Mouse (Mus musculus) lung, embryonic 14.5 days (tissue): ENCODE measurements around the gene Nutm1. TPM values are rescaled to one million over a fixed set of nuclear protein-coding genes. Genes with fewer than 3 reads are reported as not detected.
A peak's percentile ranks its signal among the peaks of the same experiment; 100 is the strongest.

Experiments used
- ATAC-seq: fragments of 200-750 bp; cut with Nextera tagmentation; 2 replicates; pipeline ENCODE4 v1.8.0; 2017; ENCODE audit warnings: mild to moderate bottlenecking, moderate TSS enrichment, moderate library complexity; ENCODE audit not compliant: insufficient read depth
- DNase-seq: peaks from one replicate; pipeline ENCODE4 v3.0.0-alpha.2; 2015
- H3K27ac ChIP-seq: fragments of 300-500 bp; sonication (generic); 2 replicates; pipeline ENCODE4 v1.5.1; 2014; ENCODE audit warnings: low read depth, mild to moderate bottlenecking, moderate library complexity
- H3K27me3 ChIP-seq: fragments of 300-500 bp; sonication (generic); 2 replicates; pipeline ENCODE4 v1.6.1; 2014; ENCODE audit warnings: low read length, control low read depth; ENCODE audit not compliant: insufficient read depth
- H3K36me3 ChIP-seq: fragments of 300-500 bp; sonication (generic); 2 replicates; pipeline ENCODE4 v1.6.1; 2014; ENCODE audit warnings: control low read depth; ENCODE audit not compliant: insufficient read depth
- H3K4me1 ChIP-seq: fragments of 300-500 bp; sonication (generic); 2 replicates; pipeline ENCODE4 v1.6.1; 2014; ENCODE audit warnings: antibody characterized with exemption, control low read depth; ENCODE audit not compliant: insufficient read depth
- H3K4me2 ChIP-seq: fragments of 300-500 bp; sonication (generic); 2 replicates; pipeline ENCODE4 v1.6.1; 2014; ENCODE audit warnings: mild to moderate bottlenecking
- H3K4me3 ChIP-seq: fragments of 300-500 bp; sonication (generic); 2 replicates; pipeline ENCODE4 v1.5.1; 2014; ENCODE audit warnings: low read depth, low read length
- H3K9ac ChIP-seq: fragments of 300-500 bp; sonication (generic); 2 replicates; pipeline ENCODE4 v1.6.1; 2014
- H3K9me3 ChIP-seq: fragments of 300-500 bp; sonication (generic); 2 replicates; pipeline ENCODE4 v1.6.1; 2016; ENCODE audit warnings: low read depth, low read length, control low read depth
- CTCF ChIP-seq: IDR thresholded peaks from 2 replicates; pipeline ENCODE4 v1.5.1; 2016; ENCODE audit warnings: antibody characterized with exemption, low read depth
- WGBS: fragments of 180-500 bp; shearing (Covaris S2); extraction: QIAGEN DNeasy Blood & Tissue Kit; methylation state at CpG from one replicate; pipeline ENCODE4 v1.1.7; 2014; 5-methylcytosine and 5-hydroxymethylcytosine counted together
- polyA plus RNA-seq: library from polyadenylated mRNA; unstranded; fragments of >200 nt; fragmentation: Nextera tagmentation; extraction: Ambion mirVana; gene quantifications from 2 replicates; pipeline ENCODE4 v1.2.1, GENCODE M21; 2014

The Nutm1 gene
- polyA plus RNA-seq, 1 experiment from 2014 or later: 0.11 TPM

GRCm38 (mm10) chr2:112285031-112285390 lies 25.9 kb upstream of the Nutm1 start:
- DNase-seq: no peak
- Histone ChIP-seq H3K36me3 (no peaks in the 10 kb centered on the region), H3K27me3 (no peaks in the 10 kb centered on the region), H3K4me1 (peaks cover 2% of the 10 kb centered on the region; the same call in 1 of the 2 replicates), H3K9me3 (no peaks in the 10 kb centered on the region), H3K27ac (no peak overlapping the region), H3K4me3 (peak overlapping the region; percentile 50), H3K9ac (peak overlapping the region; percentile 61), H3K4me2 (peak overlapping the region; percentile 79)
- 51% methylated on average over 6 of the region's 6 CpGs for WGBS
- ATAC-seq: no peak
- no peak for TF ChIP-seq CTCF

- no peak overlapping the region for H3K27ac ChIP-seq
- ATAC-seq: peak; percentile 97
Observed at GRCm38 (mm10) chr2:112284363-112285030, 25.4 kb upstream of the Nutm1 start.

GRCm38 (mm10) chr2:112282846-112283245 lies 23.8 kb upstream of the Nutm1 start:
- no peak overlapping the region for H3K9ac ChIP-seq
- 91% methylated on average over 1 of the region's 1 CpGs for WGBS
- H3K4me3 ChIP-seq: no peak overlapping the region
- ATAC-seq (no peak), DNase-seq (no peak)
- H3K4me2 ChIP-seq: no peak overlapping the region
- TF ChIP-seq CTCF: no peak
- H3K4me1 ChIP-seq: peaks cover 2% of the 10 kb centered on the region; the same call in 1 of the 2 replicates
- H3K27me3 ChIP-seq: no peaks in the 10 kb centered on the region
- no peak overlapping the region for H3K27ac ChIP-seq
- no peaks in the 10 kb centered on the region for H3K9me3 ChIP-seq
- no peaks in the 10 kb centered on the region for H3K36me3 ChIP-seq

More at GRCm38 (mm10) chr2:112284363-112285030, 25.4 kb upstream of the Nutm1 start:
- no peak for TF ChIP-seq CTCF
- H3K27me3 ChIP-seq: no peaks in the 10 kb centered on the region
- peak; percentile 82 for DNase-seq
- no peaks in the 10 kb centered on the region for H3K9me3 ChIP-seq
- WGBS: 1% methylated on average over 21 of the region's 21 CpGs
- peak overlapping the region; percentile 79 for H3K4me2 ChIP-seq
- no peaks in the 10 kb centered on the region for H3K36me3 ChIP-seq
- peak overlapping the region; percentile 50 for H3K4me3 ChIP-seq
- peaks cover 2% of the 10 kb centered on the region; the same call in 1 of the 2 replicates for H3K4me1 ChIP-seq
- H3K9ac ChIP-seq: peak overlapping the region; percentile 61

GRCm38 (mm10) chr2:112276870-112277269 lies 17.8 kb upstream of the Nutm1 start:
- Histone ChIP-seq H3K27me3 (no peaks in the 10 kb centered on the region), H3K27ac (no peak overlapping the region), H3K9me3 (no peaks in the 10 kb centered on the region), H3K4me1 (no peaks in the 10 kb centered on the region), H3K4me2 (no peak overlapping the region), H3K36me3 (no peaks in the 10 kb centered on the region), H3K9ac (no peak overlapping the region), H3K4me3 (no peak overlapping the region)
- no peak for DNase-seq
- no peak for TF ChIP-seq CTCF
- ATAC-seq: no peak; the same call in 1 of the 2 replicates
- 74% methylated on average over 3 of the region's 3 CpGs for WGBS

GRCm38 (mm10) chr2:112273474-112273873 lies 14.4 kb upstream of the Nutm1 start:
- 85% methylated on average over 6 of the region's 6 CpGs for WGBS
- no peak for ATAC-seq

GRCm38 (mm10) chr2:112272909-112273308 lies 13.8 kb upstream of the Nutm1 start:
- 84% methylated on average over 2 of the region's 2 CpGs for WGBS
- Histone ChIP-seq H3K9me3 (no peaks in the 10 kb centered on the region), H3K4me2 (no peak overlapping the region), H3K27me3 (no peaks in the 10 kb centered on the region), H3K9ac (no peak overlapping the region), H3K27ac (no peak overlapping the region), H3K36me3 (no peaks in the 10 kb centered on the region), H3K4me1 (no peaks in the 10 kb centered on the region), H3K4me3 (no peak overlapping the region)
- no peak for ATAC-seq
- no peak for DNase-seq
- TF ChIP-seq CTCF: no peak

More at GRCm38 (mm10) chr2:112273474-112273873, 14.4 kb upstream of the Nutm1 start:
- Histone ChIP-seq H3K4me3 (no peak overlapping the region), H3K4me1 (no peaks in the 10 kb centered on the region), H3K4me2 (no peak overlapping the region), H3K36me3 (no peaks in the 10 kb centered on the region), H3K9me3 (no peaks in the 10 kb centered on the region), H3K27me3 (no peaks in the 10 kb centered on the region), H3K27ac (no peak overlapping the region), H3K9ac (no peak overlapping the region)
- no peak for DNase-seq
- TF ChIP-seq CTCF: no peak

GRCm38 (mm10) chr2:112270011-112270410 lies 10.9 kb upstream of the Nutm1 start:
- H3K4me2 ChIP-seq: no peak overlapping the region
- ATAC-seq (no peak), DNase-seq (no peak)
- no peak overlapping the region for H3K27ac ChIP-seq
- TF ChIP-seq CTCF: no peak
- H3K36me3 ChIP-seq: no peaks in the 10 kb centered on the region
- H3K4me3 ChIP-seq: no peak overlapping the region
- H3K9ac ChIP-seq: no peak overlapping the region
- no peaks in the 10 kb centered on the region for H3K27me3 ChIP-seq
- no peaks in the 10 kb centered on the region for H3K9me3 ChIP-seq
- peaks cover 6% of the 10 kb centered on the region; the same call in 1 of the 2 replicates for H3K4me1 ChIP-seq
- 84% methylated on average over 2 of the region's 2 CpGs for WGBS
